Mouse (Mus musculus) layer of hippocampus, adult 2 months (tissue): ENCODE data around the gene 3425401B19Rik. TPM values are rescaled to one million over a fixed set of nuclear protein-coding genes. Genes with fewer than 3 reads are reported as not detected.

Experiments
- DNase-seq, 2 experiments: peaks; one replicate each; pipeline ENCODE4 v3.0.0; 2022; ENCODE audit warnings: low spot score in 2 of 2
- H3K27ac ChIP-seq: fragments of 200-600 bp; 2 replicates; pipeline ENCODE4 v1.8.1; 2022
- H3K4me3 ChIP-seq: fragments of 200-600 bp; 2 replicates; pipeline ENCODE4 v1.8.1; 2022; ENCODE audit warnings: mild to moderate bottlenecking
- CTCF ChIP-seq: fragments of 200-600 bp; conservative IDR thresholded peaks from 2 replicates; pipeline ENCODE4 v1.8.1; 2022; ENCODE audit warnings: antibody characterized with exemption, mild to moderate bottlenecking, moderate library complexity
- total RNA-seq, 2 experiments: library from RNA; stranded (reverse); gene quantifications; 2 replicates each; pipeline ENCODE4 v1.2.3; 2021

3425401B19Rik gene
- total RNA-seq, 2 experiments from 2014 or later = 0.15 to 0.17 TPM

DNA sequence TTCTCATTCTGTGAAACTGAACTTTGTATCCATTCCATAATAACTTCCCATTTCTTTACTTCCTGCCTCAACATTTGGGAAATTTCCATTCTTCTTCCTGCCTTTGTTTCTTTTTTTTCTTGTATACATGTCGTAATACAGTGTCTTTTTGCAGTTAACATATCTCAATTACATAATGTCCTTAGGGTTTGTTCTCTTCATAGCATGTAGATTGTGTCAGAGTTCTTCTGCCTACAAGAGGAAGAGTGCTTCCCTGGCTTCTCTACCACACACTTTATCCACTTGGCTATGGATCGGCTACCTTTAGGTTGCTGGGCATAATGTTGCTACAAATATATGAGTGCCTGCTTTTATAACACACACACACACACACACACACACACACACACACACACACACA lies 10.8 kb upstream of the 3425401B19Rik start:
- Histone ChIP-seq H3K4me3 (no peak overlapping the region), H3K27ac (no peak overlapping the region)
- DNase-seq = no peak
- TF ChIP-seq CTCF = no peak

DNA sequence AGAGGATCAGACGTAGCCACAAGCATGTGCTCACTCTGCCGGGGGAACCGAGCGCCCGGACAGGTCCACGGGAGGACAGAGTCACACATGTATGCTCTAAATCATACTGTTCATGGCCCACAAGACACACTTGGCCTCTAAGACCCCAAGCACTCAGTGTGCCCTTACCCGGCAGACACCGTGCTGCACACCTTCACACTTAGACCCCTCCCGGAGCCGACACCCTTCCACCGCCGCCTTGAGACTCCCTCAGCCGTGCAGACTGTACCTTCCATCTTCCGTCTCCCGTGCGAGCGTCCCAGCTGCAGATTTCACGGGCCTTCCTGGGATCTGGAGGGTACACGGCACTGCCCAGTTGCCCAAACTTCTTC lies 373 bp downstream of the 3425401B19Rik start:
- Histone ChIP-seq H3K27ac (no peak overlapping the region), H3K4me3 (no peak overlapping the region)
- no peak for TF ChIP-seq CTCF
- DNase-seq = no peak

DNA sequence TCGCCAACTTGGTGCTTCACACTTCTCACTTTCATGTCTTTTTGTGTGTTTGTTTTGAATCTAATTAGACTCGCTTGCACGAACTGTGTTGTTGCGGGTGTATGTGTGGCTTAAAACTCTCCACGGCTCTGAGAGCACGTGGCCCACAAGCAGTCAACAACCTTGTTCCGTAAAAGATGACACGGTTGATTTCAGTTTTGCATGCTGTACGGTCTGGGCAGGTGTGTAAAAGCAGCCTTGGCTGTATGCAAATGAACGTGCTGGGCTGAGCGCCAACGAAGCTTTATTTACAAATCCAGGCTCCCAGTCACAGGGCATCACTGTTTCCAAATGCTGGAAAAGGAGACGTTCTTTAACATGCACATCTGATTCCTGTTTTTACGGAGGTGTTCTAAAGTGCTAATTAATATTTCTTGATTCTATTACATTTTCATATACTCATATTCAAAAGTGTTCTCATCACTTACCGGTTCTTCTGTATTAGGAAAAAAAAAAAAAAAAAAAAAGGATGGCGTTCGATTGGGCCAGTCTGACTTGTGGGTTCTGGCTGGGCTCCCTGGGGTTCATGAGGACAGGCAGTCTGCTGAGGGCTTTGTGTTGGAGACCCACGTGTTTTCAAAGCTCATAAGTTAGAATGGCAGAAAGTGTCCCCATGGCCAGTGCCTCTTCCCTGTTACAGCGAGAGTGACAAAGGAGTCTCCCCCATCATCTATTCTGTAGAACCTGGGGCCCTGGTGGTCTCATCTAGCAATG lies 935 bp downstream of the 3425401B19Rik start:
- no peak for TF ChIP-seq CTCF
- no peak for DNase-seq
- Histone ChIP-seq H3K27ac (no peak overlapping the region; the same call in 1 of the 2 replicates), H3K4me3 (peak overlapping the region; percentile 34; the same call in 1 of the 2 replicates)

DNA sequence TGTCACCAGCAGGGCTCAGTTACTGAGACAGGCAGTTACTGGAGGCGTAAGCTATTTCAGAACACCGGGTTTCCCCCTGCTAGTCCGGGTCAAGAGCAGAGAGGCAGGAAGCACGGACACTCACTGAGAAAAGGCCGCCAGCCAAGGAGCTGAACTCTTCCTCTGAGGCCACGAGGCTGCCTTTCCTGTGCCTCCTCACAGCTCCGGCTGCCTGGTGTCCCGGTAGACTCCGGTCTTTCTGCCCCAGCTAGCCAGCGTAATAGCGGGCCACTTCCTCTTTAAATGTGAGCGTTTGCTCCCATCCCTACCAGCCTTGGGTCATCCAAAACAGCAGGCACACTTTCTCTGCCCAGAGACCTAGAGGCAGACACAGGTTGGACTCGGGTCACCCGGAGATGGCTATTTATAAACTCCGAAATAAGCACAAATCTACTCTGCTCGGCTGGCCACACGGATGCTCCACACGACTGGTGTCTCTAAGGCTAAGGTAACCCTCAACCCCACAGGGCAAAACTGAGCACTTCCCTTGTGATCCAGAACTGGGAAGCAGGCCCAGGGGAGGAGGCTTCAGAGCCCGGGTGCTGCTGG lies 1.7 kb downstream of the 3425401B19Rik start:
- no peak for DNase-seq
- TF ChIP-seq CTCF = no peak
- H3K27ac ChIP-seq = peak overlapping the region; percentile 39; the same call in 1 of the 2 replicates
- peak overlapping the region; percentile 6; the same call in 1 of the 2 replicates for H3K4me3 ChIP-seq

DNA sequence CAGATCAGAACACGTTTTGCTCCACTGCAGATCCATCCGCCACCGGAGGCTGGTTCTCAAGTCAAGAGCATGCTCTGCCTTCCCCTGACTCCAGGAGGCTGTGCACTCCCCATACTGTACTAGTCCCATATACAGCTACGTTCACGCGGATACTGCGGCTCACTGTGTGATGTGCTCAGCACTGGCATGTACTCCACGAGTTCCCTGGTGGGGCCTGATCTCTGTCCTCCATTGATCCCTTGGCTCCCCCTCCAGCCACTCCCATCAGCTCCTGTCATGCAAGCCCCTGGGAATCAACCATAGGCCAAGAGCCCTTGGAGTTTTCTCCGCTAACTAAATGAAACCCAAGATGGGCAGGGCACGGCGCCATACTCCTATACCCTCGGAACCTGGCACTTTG lies 2.6 kb downstream of the 3425401B19Rik start:
- no peak overlapping the region for H3K4me3 ChIP-seq
- no peak for TF ChIP-seq CTCF
- peak overlapping the region; percentile 39; the same call in 1 of the 2 replicates for H3K27ac ChIP-seq
- DNase-seq = no peak

DNA sequence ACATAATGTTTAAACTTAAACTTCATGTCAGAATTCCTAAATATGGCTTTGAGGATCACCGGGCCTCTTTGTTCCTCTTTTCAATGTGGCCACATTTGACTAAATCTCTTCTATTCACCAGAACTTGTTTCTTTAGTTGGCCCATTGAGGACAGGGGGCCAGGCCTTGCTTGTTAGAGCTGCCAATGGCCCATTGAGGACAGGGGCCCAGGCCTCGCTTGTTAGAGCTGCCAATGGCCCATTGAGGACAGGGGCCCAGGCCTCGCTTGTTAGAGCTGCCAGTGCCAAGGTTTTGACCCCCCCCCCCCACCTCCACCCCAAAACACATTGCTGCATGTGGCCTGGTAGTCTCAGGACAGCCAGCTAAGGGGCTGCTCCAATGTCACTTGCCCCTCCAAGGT lies 3.5 kb downstream of the 3425401B19Rik start:
- Histone ChIP-seq H3K4me3 (no peak overlapping the region), H3K27ac (no peak overlapping the region)
- no peak for DNase-seq
- no peak for TF ChIP-seq CTCF

DNA sequence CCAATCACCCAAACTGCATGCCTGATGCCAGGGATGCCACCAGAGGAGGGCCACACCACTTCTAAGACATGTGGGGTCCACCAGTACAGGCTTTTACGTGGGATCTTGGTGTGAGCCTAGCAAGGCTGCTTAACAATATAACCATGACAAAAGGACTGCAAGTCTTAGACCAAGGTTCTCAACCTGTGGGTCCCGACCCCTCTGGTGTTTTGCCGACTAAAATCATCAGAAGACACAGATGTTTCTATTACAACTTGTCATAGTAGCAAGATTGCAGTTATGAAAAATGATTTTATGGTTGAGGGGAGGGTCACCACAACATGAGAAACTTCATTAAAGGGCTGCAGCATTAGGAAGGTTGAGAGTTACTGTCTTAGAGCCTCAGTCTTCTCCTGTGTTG lies 6.5 kb downstream of the 3425401B19Rik start:
- Histone ChIP-seq H3K4me3 (no peak overlapping the region), H3K27ac (no peak overlapping the region)
- no peak for DNase-seq
- TF ChIP-seq CTCF = no peak

DNA sequence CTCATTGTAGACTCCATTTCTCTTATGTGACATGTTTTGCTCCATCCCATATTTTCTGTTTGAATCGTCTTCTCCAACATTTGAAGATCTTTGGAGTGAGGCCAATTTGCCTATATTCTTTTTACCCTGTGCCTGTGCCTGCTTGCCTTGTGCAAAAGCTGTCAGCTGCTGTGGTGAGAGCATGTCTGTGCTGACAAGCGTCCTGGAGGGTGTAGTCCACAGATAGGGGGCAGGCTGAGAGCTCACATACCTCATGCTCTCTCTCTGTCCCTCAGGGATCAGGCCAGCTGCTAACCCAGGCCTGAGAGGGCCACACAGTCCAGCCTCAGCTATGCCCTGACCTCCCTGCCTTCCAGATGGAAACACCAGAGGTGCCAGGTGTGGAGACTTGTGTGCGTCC lies 11.9 kb downstream of the 3425401B19Rik start:
- no peak overlapping the region for H3K4me3 ChIP-seq
- no peak overlapping the region for H3K27ac ChIP-seq
- TF ChIP-seq CTCF = peak; percentile 29
- peak in 1 of 2 experiments; percentile 24 for DNase-seq

DNA sequence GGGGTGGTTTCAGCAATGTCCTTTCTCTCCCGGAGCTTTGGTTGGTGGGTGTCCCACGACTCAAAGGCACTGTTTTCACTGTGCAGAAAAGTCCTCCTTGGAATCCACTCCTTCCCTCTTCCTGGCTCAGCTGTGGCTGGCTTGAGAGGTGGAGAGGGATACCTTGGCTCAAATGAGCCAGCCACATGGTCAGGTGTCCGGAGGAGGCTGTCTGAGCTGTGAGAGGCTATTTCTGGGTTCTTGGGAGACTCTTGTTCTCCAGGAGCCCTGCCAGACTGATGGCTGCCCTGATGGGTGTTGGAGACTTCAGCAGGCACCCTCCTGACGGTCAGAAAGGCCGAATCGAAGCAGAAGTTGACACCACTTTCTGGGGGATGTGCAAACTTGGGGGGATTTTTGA lies 22.0 kb downstream of the 3425401B19Rik start:
- TF ChIP-seq CTCF = no peak
- no peak overlapping the region for H3K27ac ChIP-seq
- no peak for DNase-seq
- no peak overlapping the region for H3K4me3 ChIP-seq

DNA sequence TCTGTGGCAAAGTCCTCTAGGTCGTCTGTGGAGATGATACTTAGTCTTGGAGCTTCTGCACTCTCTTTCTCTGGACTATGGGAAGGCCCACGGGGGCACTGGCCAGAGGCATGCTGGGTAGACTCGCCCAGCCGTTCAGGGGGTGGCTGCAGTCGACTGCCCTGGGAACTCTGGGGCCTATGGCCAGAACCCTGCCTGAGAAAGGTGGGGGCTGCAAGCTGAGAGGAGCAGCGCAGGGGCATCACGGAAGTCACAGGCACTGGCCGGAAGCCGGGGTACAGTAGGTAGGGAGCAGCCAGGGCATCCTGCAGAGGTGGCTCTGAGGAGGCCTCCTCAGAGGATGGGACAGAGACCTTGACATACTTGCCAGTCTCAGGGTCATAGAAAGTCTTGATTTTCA lies 25.3 kb downstream of the 3425401B19Rik start:
- no peak overlapping the region for H3K4me3 ChIP-seq
- TF ChIP-seq CTCF = no peak
- H3K27ac ChIP-seq = no peak overlapping the region
- no peak for DNase-seq

DNA sequence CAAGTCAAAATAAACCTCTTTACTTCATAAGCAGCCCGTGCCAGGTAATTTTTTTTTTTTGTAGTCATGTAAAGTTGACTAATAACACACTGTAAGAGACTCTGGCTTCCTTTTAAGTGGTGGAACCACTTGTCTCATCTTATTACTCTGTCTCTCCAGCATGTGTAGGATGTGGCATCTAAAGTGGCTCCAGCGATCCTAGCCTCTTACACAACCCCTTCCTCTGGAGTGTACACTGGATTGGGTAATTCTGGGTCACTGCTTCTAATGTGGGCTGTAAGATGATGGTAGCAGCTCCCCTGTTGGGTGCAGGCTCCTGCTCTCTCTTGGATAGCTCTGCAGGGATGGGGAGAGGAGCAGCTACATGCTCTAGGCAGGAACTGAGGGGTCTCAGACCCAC lies 46.6 kb downstream of the 3425401B19Rik start:
- no peak for TF ChIP-seq CTCF
- no peak for DNase-seq
- Histone ChIP-seq H3K4me3 (no peak overlapping the region), H3K27ac (no peak overlapping the region)

DNA sequence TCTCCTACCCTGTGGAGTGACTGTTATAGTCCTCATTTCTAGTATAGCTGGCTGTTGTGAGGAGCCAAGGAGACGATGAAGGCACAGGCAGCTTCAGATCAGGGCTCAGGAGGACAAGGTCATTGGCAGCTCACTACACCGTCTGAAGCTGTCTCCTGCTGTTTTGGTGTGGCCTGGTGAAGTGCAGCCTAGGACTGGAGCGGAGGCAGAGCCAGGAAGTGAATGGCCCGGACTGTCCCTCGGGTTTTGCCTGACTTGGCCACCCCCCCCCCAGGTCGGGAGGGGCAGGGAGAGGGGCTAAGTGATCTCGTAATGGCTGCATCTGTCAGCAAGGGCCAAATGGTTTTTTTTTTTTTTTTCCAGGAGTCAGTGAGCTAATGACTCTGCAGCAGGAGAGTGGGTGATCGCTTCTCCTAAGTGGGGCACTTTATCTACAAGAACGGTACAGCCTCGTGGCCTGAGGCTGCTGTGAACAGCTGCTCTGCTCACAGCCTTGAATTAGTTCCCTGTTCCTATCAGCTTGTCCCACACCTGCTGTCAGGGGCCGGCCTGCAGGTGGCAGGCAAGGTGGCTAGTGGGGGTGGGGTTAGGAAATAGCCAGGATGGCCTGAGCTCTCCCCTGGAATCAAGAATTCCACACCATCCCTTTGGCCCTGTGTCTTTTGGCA lies 50.9 kb downstream of the 3425401B19Rik start:
- no peak overlapping the region for H3K27ac ChIP-seq
- no peak for TF ChIP-seq CTCF
- H3K4me3 ChIP-seq = no peak overlapping the region
- DNase-seq = no peak

DNA sequence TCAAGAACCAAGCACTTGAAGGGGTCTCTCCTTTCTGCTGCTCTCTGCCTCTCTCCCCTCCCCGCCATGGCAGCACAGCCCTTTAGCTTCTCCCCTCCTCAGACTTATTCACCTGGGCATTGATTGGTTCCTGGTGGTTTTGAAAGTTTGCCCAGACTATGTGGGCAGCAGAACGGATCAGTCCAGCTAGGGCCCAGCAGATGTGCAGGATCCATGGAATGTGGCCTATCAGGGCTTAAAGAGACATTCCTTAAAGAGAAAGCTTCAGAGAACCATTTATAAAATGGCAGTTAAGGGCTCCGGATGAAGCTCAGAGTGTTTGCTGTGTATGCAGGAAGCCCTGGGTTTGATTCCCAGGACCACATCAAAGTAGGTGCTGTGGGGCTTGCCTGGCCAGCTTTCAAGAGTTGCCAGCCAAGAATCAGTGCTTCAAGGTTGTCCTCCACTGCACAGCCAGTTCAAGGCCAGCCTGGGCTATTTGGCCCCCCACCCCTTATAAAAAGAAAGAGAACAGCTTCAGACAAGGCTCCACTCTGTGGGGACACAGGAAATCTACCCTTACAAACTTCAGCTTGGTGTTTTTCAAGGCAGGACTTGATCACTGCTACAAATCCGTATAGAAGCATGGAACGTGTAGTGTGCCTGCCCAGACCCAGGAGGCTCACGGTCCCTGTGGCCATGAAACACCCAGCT lies 52.0 kb downstream of the 3425401B19Rik start:
- TF ChIP-seq CTCF = no peak
- DNase-seq = no peak
- H3K27ac ChIP-seq = no peak overlapping the region
- no peak overlapping the region for H3K4me3 ChIP-seq
